10 mouse cellular contexts compared by ENCODE assay signal in genomic region chr5:121853368-121854051, GRCm38 (mm10). TPM values are rescaled to one million over a fixed set of nuclear protein-coding genes. Genes with fewer than 3 reads are reported as not detected.
DNase-seq lines count a peak whose midpoint lies in the region; ATAC-seq lines count a peak whose summit lies in the region.
"Had no signal": no experiment of that assay in that cellular context is flagged by ENCODE, and none has a peak within 500 bp of the region (broad histone marks: within the 10 kb centered on the region; RNA-seq: fewer than 3 reads in every experiment).

No protein-coding gene starts in this region.

- peak; percentile 27 to 43 for DNase-seq in adrenal gland, postnatal 36 days
- DNase-seq in adrenal gland, adult 2 months, result no peak
- peak; percentile 73 for DNase-seq in kidney, adult 18-20 months
- peak; percentile 78 to 90 for DNase-seq in kidney, postnatal 25 days
- peak; percentile 95 for DNase-seq in lung, postnatal 36 days
- DNase-seq in frontal cortex, postnatal 14 days (ENCODE audit: low spot score in 2 of 2), result no peak
- no peak for DNase-seq in adrenal gland, adult 8-10 months

- 80% methylated on average over 9 of the region's 9 CpGs for WGBS in kidney, embryonic 16.5 days

- peaks cover 34% of the 10 kb centered on the region for H3K36me3 ChIP-seq in kidney, embryonic 16.5 days (ENCODE audit: insufficient read depth, low read length)

- H3K4me3 ChIP-seq in kidney, embryonic 16.5 days (ENCODE audit: low read length), result no peak overlapping the region
- H3K4me3 ChIP-seq: myocyte had no signal

- H3K4me2 ChIP-seq in kidney, embryonic 16.5 days (replicated peaks; ENCODE audit: low read depth, low read length), result no peak overlapping the region

- no peaks in the 10 kb centered on the region for H3K27me3 ChIP-seq in kidney, embryonic 16.5 days (ENCODE audit: insufficient read depth, low read length)
- H3K27me3 ChIP-seq: Patski had no signal

- H3K9me3 ChIP-seq in kidney, embryonic 16.5 days (ENCODE audit: low read length), result no peaks in the 10 kb centered on the region

- peaks cover 19% of the 10 kb centered on the region for H3K4me1 ChIP-seq in kidney, embryonic 16.5 days (ENCODE audit: insufficient read depth, low read length)

- H3K9ac ChIP-seq in kidney, embryonic 16.5 days (replicated peaks; ENCODE audit: low read length), result no peak overlapping the region

- ATAC-seq in kidney, embryonic 16.5 days (ENCODE audit: low FRiP score, low TSS enrichment), result no peak
- ATAC-seq: Patski had no signal

- no peak overlapping the region for H3K27ac ChIP-seq in kidney, embryonic 16.5 days (ENCODE audit: low read length)

RNA-seq across cellular contexts. Expression of gene Pheta1, which starts 4.7 kb away (rescaled TPM):
- 1 to 10 TPM; 5.5 to 7.0 TPM for total RNA-seq in adrenal gland, postnatal 36 days (2021)
- 1 to 10 TPM; 5.6 to 9.2 TPM for total RNA-seq in adrenal gland, adult 2 months (2021)
- polyA plus RNA-seq in adrenal gland, adult 2 months (2012; rRNA removed), result 24.3 and 27.4 TPM in 2 replicates
- 28.9 and 33.2 TPM in 2 replicates for polyA plus RNA-seq in kidney, embryonic 16.5 days (2015; fragmentation: Nextera tagmentation; extraction: Ambion mirVana)
- total RNA-seq in adrenal gland, adult 8-10 months (2022), result 1 to 10 TPM; 6.3 to 9.5 (median 7.5) TPM

RNA-seq across cellular contexts. Expression of gene Sh2b3, which starts 16.1 kb away (rescaled TPM):
- 10 to 100 TPM; 33.7 to 34.8 TPM for total RNA-seq in adrenal gland, postnatal 36 days (2021)
- 10 to 100 TPM; 28.8 to 32.1 TPM for total RNA-seq in adrenal gland, adult 2 months (2021)
- 138 and 147 TPM in 2 replicates for polyA plus RNA-seq in adrenal gland, adult 2 months (2012; rRNA removed)
- 17.4 and 17.8 TPM in 2 replicates for polyA plus RNA-seq in kidney, embryonic 16.5 days (2015; fragmentation: Nextera tagmentation; extraction: Ambion mirVana)
- total RNA-seq in adrenal gland, adult 8-10 months (2022), result 10 to 100 TPM; 34.5 to 37.3 (median 36.0) TPM

Comparison
In these comparisons a context has a peak if more than half of its experiments do, and no peak if none do; other contexts are left out.
1. DNase-seq: peak in adrenal gland, postnatal 36 days (2 of 2), kidney, adult 18-20 months (single experiment), kidney, postnatal 25 days (2 of 2) and lung, postnatal 36 days (single experiment); none in adrenal gland, adult 2 months (single experiment), frontal cortex, postnatal 14 days (0 of 2) and adrenal gland, adult 8-10 months (single experiment).